Mouse (Mus musculus) myocyte (in vitro differentiated cells): ENCODE measurements around the gene Spin2c.

ENCODE experiments used
- CEBPB ChIP-seq: IDR thresholded peaks from 2 replicates; pipeline ENCODE4 v1.6.1; 2011; ENCODE audit warnings: mild to moderate bottlenecking, moderate library complexity; ENCODE audit not compliant: poor library complexity, insufficient read depth, severe bottlenecking
- E2F4 ChIP-seq: IDR thresholded peaks from one replicate; pipeline ENCODE4 v1.6.1; 2011; ENCODE audit warnings: mild to moderate bottlenecking, control low read depth, moderate library complexity; ENCODE audit not compliant: insufficient read depth
- MAX ChIP-seq: IDR thresholded peaks from one replicate; pipeline ENCODE4 v1.6.1; 2011; ENCODE audit warnings: low read depth, mild to moderate bottlenecking, control low read depth
- POLR2A ChIP-seq: IDR thresholded peaks from one replicate; pipeline ENCODE4 v1.6.1; 2011; ENCODE audit warnings: low read depth, mild to moderate bottlenecking, control low read depth, moderate library complexity; ENCODE audit not compliant: insufficient read length
- REST ChIP-seq: IDR thresholded peaks from one replicate; pipeline ENCODE4 v1.6.1; 2011; ENCODE audit warnings: mild to moderate bottlenecking, control low read depth, moderate library complexity; ENCODE audit not compliant: insufficient read depth, insufficient read length
- TCF12 ChIP-seq: IDR thresholded peaks from one replicate; pipeline ENCODE4 v1.6.1; 2011; ENCODE audit warnings: mild to moderate bottlenecking, control low read depth; ENCODE audit not compliant: poor library complexity, insufficient read depth, severe bottlenecking
- USF1 ChIP-seq: IDR thresholded peaks from one replicate; pipeline ENCODE4 v1.6.1; 2011; ENCODE audit warnings: low read depth, mild to moderate bottlenecking, control low read depth, moderate library complexity

DNA sequence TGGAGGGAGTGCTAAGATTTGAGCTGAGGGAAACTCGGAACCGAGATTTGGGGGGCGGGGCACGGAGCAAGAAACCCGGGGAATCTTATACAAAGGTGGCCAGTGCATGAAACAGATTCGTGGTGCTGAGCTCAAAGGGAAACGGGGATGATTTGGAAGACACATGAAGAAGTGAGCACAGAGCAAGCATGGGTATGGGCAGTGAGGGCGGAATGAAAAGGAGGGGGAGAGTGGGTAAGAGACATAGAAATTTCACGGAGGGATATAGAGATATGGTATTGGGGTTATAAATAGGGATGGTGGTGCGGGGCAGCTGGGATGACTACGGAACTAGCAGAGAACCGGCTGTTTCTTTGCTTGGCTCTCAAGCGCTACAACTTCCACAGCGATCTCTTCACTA, 581 bp downstream of the Spin2c start:
- no peak for TF ChIP-seq POLR2A
- no peak for TF ChIP-seq CEBPB
- no peak for TF ChIP-seq USF1
- no peak for TF ChIP-seq MAX
- no peak for TF ChIP-seq TCF12
- no peak for TF ChIP-seq REST
- no peak for TF ChIP-seq E2F4
